In genomic region chr5:68165954-68166353, GRCm38 (mm10) we compare ENCODE assay signal across 26 mouse cellular contexts.
A peak's percentile ranks its signal among the peaks of the same experiment; 100 is the strongest.
DNase-seq lines count a peak whose midpoint lies in the region; ATAC-seq and TF ChIP-seq lines count a peak whose summit lies in the region.
"Had no signal": no experiment of that assay in that cellular context is flagged by ENCODE, and none has a peak within 500 bp of the region (broad histone marks: within the 10 kb centered on the region; RNA-seq: fewer than 3 reads in every experiment).

No protein-coding gene starts in this region.

- H3K27me3 ChIP-seq in hindbrain, postnatal 0 days (ENCODE audit: insufficient read depth, low read length): no peaks in the 10 kb centered on the region
- no peaks in the 10 kb centered on the region for H3K27me3 ChIP-seq in hindbrain, embryonic 13.5 days
- H3K27me3 ChIP-seq in midbrain, postnatal 0 days (ENCODE audit: insufficient read depth, low read length): no peaks in the 10 kb centered on the region
- no peaks in the 10 kb centered on the region for H3K27me3 ChIP-seq in midbrain, embryonic 10.5 days (ENCODE audit: low read depth, poor library complexity, severe bottlenecking)
- H3K27me3 ChIP-seq: embryonic facial prominence, embryonic 12.5 days; embryonic facial prominence, embryonic 15.5 days; heart, embryonic 12.5 days; heart, embryonic 15.5 days had no signal

- TF ChIP-seq CTCF in hindbrain, postnatal 0 days (IDR thresholded peaks at IDR 0.05; ENCODE audit: low read depth): no peak
- TF ChIP-seq CTCF in midbrain, postnatal 0 days (IDR thresholded peaks at IDR 0.05): no peak

- ATAC-seq in hindbrain, postnatal 0 days: no peak
- ATAC-seq in hindbrain, embryonic 13.5 days (ENCODE audit: low FRiP score): no peak
- no peak for ATAC-seq in midbrain, postnatal 0 days (ENCODE audit: low FRiP score)
- peak; percentile 87 for ATAC-seq in common myeloid progenitor, adult 5-6 weeks (replicated peaks; ENCODE audit: low read depth, poor library complexity, severe bottlenecking)
- ATAC-seq: activated CD4-positive, CD25-positive, alpha-beta regulatory T cell, adult 4 months; forebrain, embryonic 14.5 days; forebrain, postnatal 0 days had no signal

- no peaks in the 10 kb centered on the region for H3K4me1 ChIP-seq in hindbrain, postnatal 0 days (ENCODE audit: insufficient read depth, low read length)
- no peaks in the 10 kb centered on the region for H3K4me1 ChIP-seq in hindbrain, embryonic 13.5 days (replicated peaks)
- no peaks in the 10 kb centered on the region for H3K4me1 ChIP-seq in midbrain, postnatal 0 days (ENCODE audit: insufficient read depth, low read length)
- no peaks in the 10 kb centered on the region for H3K4me1 ChIP-seq in midbrain, embryonic 10.5 days
- H3K4me1 ChIP-seq: embryonic facial prominence, embryonic 12.5 days; embryonic facial prominence, embryonic 15.5 days; heart, embryonic 12.5 days; heart, embryonic 15.5 days; hindbrain, embryonic 10.5 days had no signal

- no peak overlapping the region for H3K4me3 ChIP-seq in hindbrain, postnatal 0 days (ENCODE audit: low read length)
- no peak overlapping the region for H3K4me3 ChIP-seq in hindbrain, embryonic 13.5 days
- no peak overlapping the region for H3K4me3 ChIP-seq in midbrain, postnatal 0 days (ENCODE audit: low read depth, low read length)
- H3K4me3 ChIP-seq in midbrain, embryonic 10.5 days: no peak overlapping the region
- H3K4me3 ChIP-seq: embryonic facial prominence, embryonic 12.5 days; embryonic facial prominence, embryonic 15.5 days; gastrocnemius, adult 2 months; heart, embryonic 12.5 days; heart, embryonic 15.5 days; hindbrain, embryonic 10.5 days had no signal

- no peak overlapping the region for H3K4me2 ChIP-seq in hindbrain, postnatal 0 days (ENCODE audit: low read depth, low read length)
- H3K4me2 ChIP-seq in hindbrain, embryonic 13.5 days: no peak overlapping the region
- H3K4me2 ChIP-seq in midbrain, postnatal 0 days (ENCODE audit: low read depth, low read length, poor library complexity, severe bottlenecking): no peak overlapping the region
- H3K4me2 ChIP-seq: embryonic facial prominence, embryonic 12.5 days; embryonic facial prominence, embryonic 15.5 days; heart, embryonic 12.5 days; heart, embryonic 15.5 days; hindbrain, embryonic 14.5 days had no signal

- H3K27ac ChIP-seq in hindbrain, postnatal 0 days: no peak overlapping the region
- H3K27ac ChIP-seq in hindbrain, embryonic 13.5 days: no peak overlapping the region
- H3K27ac ChIP-seq in midbrain, postnatal 0 days (ENCODE audit: low read depth, low read length): no peak overlapping the region
- no peak overlapping the region for H3K27ac ChIP-seq in midbrain, embryonic 10.5 days (replicated peaks)
- H3K27ac ChIP-seq: embryonic facial prominence, embryonic 12.5 days; embryonic facial prominence, embryonic 15.5 days; gastrocnemius, adult 2 months; heart, embryonic 15.5 days; hindbrain, embryonic 10.5 days; hindbrain, embryonic 14.5 days had no signal

- DNase-seq in hindbrain, postnatal 0 days (ENCODE audit: low spot score): peak; percentile 53
- peak; percentile 24 for DNase-seq in midbrain, postnatal 0 days (ENCODE audit: low spot score)
- no peak for DNase-seq in midbrain, embryonic 10.5 days (ENCODE audit: low spot score)
- no peak for DNase-seq in right cerebral cortex, postnatal 14 days
- no peak for DNase-seq in adrenal gland, adult (ENCODE audit: inconsistent age in 2 of 2, low spot score in 1 of 2)
- DNase-seq: adrenal gland, adult 2 months; adrenal gland, postnatal 14 days; cerebellum, adult 2 months; cerebellum, adult 9-11 months; forebrain, postnatal 0 days; gastrocnemius, adult 2 months; gastrocnemius, postnatal 14 days; heart, adult 18-20 months; heart, postnatal 10 days; heart, postnatal 36 days; kidney, adult 11 months had no signal

- 59% methylated on average over 7 of the region's 7 CpGs for WGBS in hindbrain, postnatal 0 days
- 88% methylated on average over 7 of the region's 7 CpGs for WGBS in hindbrain, embryonic 13.5 days
- WGBS in midbrain, postnatal 0 days: 88% methylated on average over 7 of the region's 7 CpGs
- WGBS in midbrain, embryonic 10.5 days: 94% methylated on average over 7 of the region's 7 CpGs

- H3K36me3 ChIP-seq in hindbrain, postnatal 0 days (ENCODE audit: insufficient read depth, low read length): no peaks in the 10 kb centered on the region
- H3K36me3 ChIP-seq in hindbrain, embryonic 13.5 days: no peaks in the 10 kb centered on the region
- no peaks in the 10 kb centered on the region for H3K36me3 ChIP-seq in midbrain, postnatal 0 days (ENCODE audit: insufficient read depth, low read length)
- H3K36me3 ChIP-seq in midbrain, embryonic 10.5 days: no peaks in the 10 kb centered on the region
- H3K36me3 ChIP-seq: embryonic facial prominence, embryonic 12.5 days; embryonic facial prominence, embryonic 15.5 days; heart, embryonic 12.5 days; heart, embryonic 15.5 days; hindbrain, embryonic 10.5 days had no signal

- no peaks in the 10 kb centered on the region for H3K9me3 ChIP-seq in hindbrain, postnatal 0 days (ENCODE audit: low read length)
- H3K9me3 ChIP-seq in hindbrain, embryonic 13.5 days: no peaks in the 10 kb centered on the region
- no peaks in the 10 kb centered on the region for H3K9me3 ChIP-seq in midbrain, postnatal 0 days (ENCODE audit: low read length)
- H3K9me3 ChIP-seq in midbrain, embryonic 10.5 days (replicated peaks): no peaks in the 10 kb centered on the region
- H3K9me3 ChIP-seq: embryonic facial prominence, embryonic 12.5 days; embryonic facial prominence, embryonic 15.5 days; heart, embryonic 12.5 days; heart, embryonic 15.5 days; hindbrain, embryonic 10.5 days had no signal

- H3K9ac ChIP-seq in hindbrain, postnatal 0 days (replicated peaks; ENCODE audit: low read length): no peak overlapping the region
- no peak overlapping the region for H3K9ac ChIP-seq in hindbrain, embryonic 13.5 days
- no peak overlapping the region for H3K9ac ChIP-seq in midbrain, postnatal 0 days (replicated peaks; ENCODE audit: low read length, poor library complexity, severe bottlenecking)
- H3K9ac ChIP-seq: embryonic facial prominence, embryonic 12.5 days; embryonic facial prominence, embryonic 15.5 days; forebrain, postnatal 0 days; heart, embryonic 12.5 days; heart, embryonic 15.5 days; hindbrain, embryonic 14.5 days had no signal

Comparison
In these comparisons a context has a peak if more than half of its experiments do, and no peak if none do; other contexts are left out.
1. DNase-seq: peak in hindbrain, postnatal 0 days (single experiment) and midbrain, postnatal 0 days (single experiment); none in midbrain, embryonic 10.5 days (single experiment), right cerebral cortex, postnatal 14 days (single experiment) and adrenal gland, adult (0 of 2).